Mouse (Mus musculus): Measurements from ENCODE around the gene Sectm1a. TPM values are rescaled to one million over a fixed set of nuclear protein-coding genes. Genes with fewer than 3 reads are reported as not detected.
A peak's percentile ranks its signal among the peaks of the same experiment; 100 is the strongest.

Gene Sectm1a
- polyA plus RNA-seq (2015; fragmentation: Nextera tagmentation; extraction: Ambion mirVana), result 0.29 TPM in 2 replicates

DNA sequence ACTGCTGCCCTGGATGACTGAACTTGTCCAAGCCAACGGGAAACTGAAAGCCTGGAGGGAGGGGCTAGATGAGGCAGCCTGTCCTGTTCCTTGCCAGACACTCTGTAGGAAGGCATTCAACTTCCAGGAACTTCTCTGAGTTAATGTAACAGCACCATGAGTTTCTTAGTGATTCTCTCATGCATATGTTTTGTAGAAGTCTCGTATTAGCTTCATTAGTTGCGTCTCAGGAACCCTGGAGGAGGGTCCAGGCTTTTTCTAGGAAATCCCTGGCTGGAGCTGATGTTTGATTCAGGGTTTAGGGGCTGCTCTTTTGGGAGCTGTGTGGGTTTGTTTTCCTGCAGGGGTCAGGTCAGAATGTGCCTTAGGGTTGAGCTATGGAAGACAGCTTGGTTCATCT lies at the start of gene Sectm1a:
Gene Sectm1a, minus strand, starts transcription at position 101 of the 400 bp plus-strand sequence.
- Histone ChIP-seq H3K4me1 (ENCODE audit: insufficient read depth, low read depth, low read length) (no peaks in the 10 kb centered on the region), H3K27ac (ENCODE audit: low read length) (no peak within 1 kb of the TSS), H3K36me3 (ENCODE audit: insufficient read depth, low read length) (no peaks in the 10 kb centered on the region), H3K27me3 (replicated peaks; ENCODE audit: insufficient read depth, low read length) (no peaks in the 10 kb centered on the region), H3K4me3 (ENCODE audit: low read depth, low read length) (no peak within 1 kb of the TSS), H3K9me3 (ENCODE audit: low read length) (no peaks in the 10 kb centered on the region), H3K4me2 (replicated peaks; ENCODE audit: low read depth, low read length) (no peak within 1 kb of the TSS), H3K9ac (replicated peaks; ENCODE audit: low read depth) (no peak within 1 kb of the TSS)
- DNase-seq (ENCODE audit: low spot score) (no peak), ATAC-seq (no peak)
- TF ChIP-seq EP300 (IDR thresholded peaks at IDR 0.05) (no peak), CTCF (IDR thresholded peaks at IDR 0.05) (no peak)
- WGBS, result 60% methylated on average over 3 of the region's 3 CpGs

DNA sequence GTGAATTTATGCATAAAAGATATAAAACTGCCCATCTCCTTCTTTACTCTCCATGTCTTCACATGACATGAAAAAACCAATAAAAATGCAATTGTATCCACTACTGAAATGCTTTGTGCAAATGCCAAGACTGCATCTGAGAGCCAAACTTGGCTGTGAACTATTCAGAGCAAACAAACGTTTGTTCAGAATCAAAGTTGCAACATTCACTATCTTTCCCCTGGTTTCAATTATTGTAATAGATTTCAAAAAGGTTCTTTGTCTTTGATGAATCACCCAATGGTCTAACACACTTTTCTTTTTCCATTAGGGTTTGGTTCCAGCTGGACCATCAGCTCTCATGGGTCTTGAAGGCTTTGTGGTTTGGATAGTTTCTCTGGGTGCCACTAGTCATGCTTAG lies 48.6 kb upstream of the Sectm1a start:
- no peak overlapping the region for H3K27ac ChIP-seq (ENCODE audit: low read length)
- 50% methylated on average over 1 of the region's 1 CpGs for WGBS
- H3K36me3 ChIP-seq (ENCODE audit: insufficient read depth, low read length), result no peaks in the 10 kb centered on the region
- peak; percentile 36 for DNase-seq (ENCODE audit: low spot score)
- H3K27me3 ChIP-seq (replicated peaks; ENCODE audit: insufficient read depth, low read length), result no peaks in the 10 kb centered on the region
- ATAC-seq, result no peak
- H3K9me3 ChIP-seq (ENCODE audit: low read length), result no peaks in the 10 kb centered on the region
- no peak overlapping the region for H3K4me2 ChIP-seq (replicated peaks; ENCODE audit: low read depth, low read length)
- TF ChIP-seq CTCF (IDR thresholded peaks at IDR 0.05) (no peak), EP300 (IDR thresholded peaks at IDR 0.05) (no peak)
- no peak overlapping the region for H3K9ac ChIP-seq (replicated peaks; ENCODE audit: low read depth)
- H3K4me1 ChIP-seq (ENCODE audit: insufficient read depth, low read depth, low read length), result no peaks in the 10 kb centered on the region
- no peak overlapping the region for H3K4me3 ChIP-seq (ENCODE audit: low read depth, low read length)

DNA sequence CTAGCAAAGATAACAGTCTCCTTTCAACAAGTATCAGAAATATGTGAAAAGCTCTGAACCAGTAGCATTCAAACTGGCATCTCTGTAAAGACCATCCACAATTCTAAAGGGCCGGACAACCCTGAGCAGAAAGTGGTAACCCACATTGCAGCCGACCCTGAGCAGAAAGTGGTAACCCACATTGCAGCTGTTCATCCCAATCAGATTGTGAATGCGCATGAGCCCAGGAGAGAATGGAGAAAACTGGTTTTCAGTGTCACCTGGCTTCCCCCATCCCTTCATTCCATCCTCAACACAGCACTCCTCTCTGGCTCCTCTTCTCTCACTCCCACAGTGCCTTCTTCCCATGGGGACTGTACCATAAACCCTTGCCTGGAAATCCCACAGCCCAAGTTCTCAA lies 46.4 kb upstream of the Sectm1a start:
- H3K4me2 ChIP-seq (replicated peaks; ENCODE audit: low read depth, low read length), result no peak overlapping the region
- no peaks in the 10 kb centered on the region for H3K9me3 ChIP-seq (ENCODE audit: low read length)
- no peak overlapping the region for H3K4me3 ChIP-seq (ENCODE audit: low read depth, low read length)
- no peak overlapping the region for H3K9ac ChIP-seq (replicated peaks; ENCODE audit: low read depth)
- ATAC-seq, result no peak
- H3K36me3 ChIP-seq (ENCODE audit: insufficient read depth, low read length), result no peaks in the 10 kb centered on the region
- H3K27me3 ChIP-seq (replicated peaks; ENCODE audit: insufficient read depth, low read length), result no peaks in the 10 kb centered on the region
- WGBS, result 90% methylated on average over 3 of the region's 3 CpGs
- H3K27ac ChIP-seq (ENCODE audit: low read length), result no peak overlapping the region
- no peaks in the 10 kb centered on the region for H3K4me1 ChIP-seq (ENCODE audit: insufficient read depth, low read depth, low read length)
- DNase-seq (ENCODE audit: low spot score), result no peak
- no peak for TF ChIP-seq EP300 (IDR thresholded peaks at IDR 0.05)
- no peak for TF ChIP-seq CTCF (IDR thresholded peaks at IDR 0.05)

DNA sequence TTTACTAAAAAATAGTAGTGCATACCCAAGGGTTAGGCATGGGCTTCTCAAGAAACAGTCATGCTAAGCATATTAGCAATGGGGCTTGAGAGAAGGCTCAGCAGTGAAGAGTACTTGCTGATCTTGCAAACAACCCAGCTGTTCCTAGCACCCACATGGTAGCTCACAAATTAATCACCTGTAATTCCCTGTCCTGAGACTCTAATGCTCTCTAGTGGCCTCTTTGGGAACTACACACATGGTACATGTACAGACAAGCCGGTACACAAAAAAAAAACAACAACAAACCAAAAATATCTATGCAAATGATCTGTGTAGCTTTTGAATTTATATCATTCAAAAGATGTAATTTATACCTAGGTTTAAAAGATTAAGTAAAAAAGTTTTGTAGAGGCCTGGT lies 45.4 kb upstream of the Sectm1a start:
- Histone ChIP-seq H3K4me1 (ENCODE audit: insufficient read depth, low read depth, low read length) (no peaks in the 10 kb centered on the region), H3K27ac (ENCODE audit: low read length) (no peak overlapping the region), H3K36me3 (ENCODE audit: insufficient read depth, low read length) (no peaks in the 10 kb centered on the region), H3K9ac (replicated peaks; ENCODE audit: low read depth) (no peak overlapping the region), H3K9me3 (ENCODE audit: low read length) (no peaks in the 10 kb centered on the region), H3K4me2 (replicated peaks; ENCODE audit: low read depth, low read length) (no peak overlapping the region), H3K27me3 (replicated peaks; ENCODE audit: insufficient read depth, low read length) (no peaks in the 10 kb centered on the region), H3K4me3 (ENCODE audit: low read depth, low read length) (no peak overlapping the region)
- peak; percentile 55 for TF ChIP-seq CTCF (IDR thresholded peaks at IDR 0.05)
- no peak for TF ChIP-seq EP300 (IDR thresholded peaks at IDR 0.05)
- DNase-seq (ENCODE audit: low spot score) (no peak), ATAC-seq (no peak)
- 85% methylated on average over 1 of the region's 1 CpGs for WGBS

DNA sequence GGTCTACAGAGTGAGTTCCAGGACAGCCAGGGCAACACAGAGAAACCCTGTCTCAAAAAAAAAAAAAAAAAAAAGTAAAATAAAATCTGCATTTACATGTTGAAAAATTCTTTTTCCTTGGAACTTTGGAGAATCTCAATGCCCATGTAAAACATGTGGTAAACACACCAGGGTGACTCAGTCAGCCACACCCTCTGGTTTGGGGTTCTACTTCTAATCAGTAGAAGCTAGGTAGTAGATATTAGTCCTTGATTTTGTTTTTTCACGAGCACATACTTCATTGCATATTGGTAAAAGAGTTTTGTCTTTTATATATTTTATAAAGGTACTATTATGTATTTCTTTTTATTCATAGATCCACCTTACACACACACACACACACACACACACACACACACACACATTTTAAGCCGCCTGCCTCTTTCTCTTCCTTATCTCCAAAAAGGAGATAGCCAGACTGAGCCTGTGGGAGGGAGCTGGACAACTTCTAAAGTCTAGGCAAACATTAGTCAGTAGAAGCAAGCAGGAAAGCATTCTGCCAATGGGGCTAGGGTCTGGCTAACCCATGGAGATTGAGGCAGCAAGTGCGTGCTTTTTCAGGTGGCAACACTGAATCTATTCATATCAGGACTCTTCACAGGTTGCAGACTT lies 44.6 kb upstream of the Sectm1a start:
- no peaks in the 10 kb centered on the region for H3K9me3 ChIP-seq (ENCODE audit: low read length)
- TF ChIP-seq EP300 (IDR thresholded peaks at IDR 0.05), result no peak
- TF ChIP-seq CTCF (IDR thresholded peaks at IDR 0.05), result no peak
- no peak overlapping the region for H3K4me2 ChIP-seq (replicated peaks; ENCODE audit: low read depth, low read length)
- DNase-seq (ENCODE audit: low spot score) (no peak), ATAC-seq (no peak)
- H3K4me3 ChIP-seq (ENCODE audit: low read depth, low read length), result no peak overlapping the region
- no peak overlapping the region for H3K9ac ChIP-seq (replicated peaks; ENCODE audit: low read depth)
- no peaks in the 10 kb centered on the region for H3K27me3 ChIP-seq (replicated peaks; ENCODE audit: insufficient read depth, low read length)
- 66% methylated on average over 3 of the region's 3 CpGs for WGBS
- no peak overlapping the region for H3K27ac ChIP-seq (ENCODE audit: low read length)
- H3K4me1 ChIP-seq (ENCODE audit: insufficient read depth, low read depth, low read length), result no peaks in the 10 kb centered on the region
- H3K36me3 ChIP-seq (ENCODE audit: insufficient read depth, low read length), result no peaks in the 10 kb centered on the region

DNA sequence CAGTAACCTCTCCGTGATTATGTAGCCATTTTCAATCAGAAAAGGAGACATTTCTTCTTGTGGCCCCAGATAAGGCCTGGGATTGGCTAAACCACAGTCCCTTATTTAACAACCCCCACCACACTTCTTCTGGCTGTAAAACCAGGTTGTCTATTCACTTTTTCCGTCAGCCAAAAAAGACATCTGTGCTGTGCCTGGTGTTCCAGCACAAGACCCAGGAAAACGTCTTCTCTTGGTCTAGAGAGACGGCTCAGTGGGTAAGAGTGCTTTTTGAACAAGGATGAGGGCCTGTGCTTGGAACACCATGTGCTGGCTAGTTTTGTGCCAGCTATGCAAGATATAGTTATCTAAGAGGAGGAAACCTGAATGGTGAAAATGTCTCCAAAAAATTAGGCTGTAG lies 42.4 kb upstream of the Sectm1a start:
- no peaks in the 10 kb centered on the region for H3K9me3 ChIP-seq (ENCODE audit: low read length)
- no peak overlapping the region for H3K27ac ChIP-seq (ENCODE audit: low read length)
- TF ChIP-seq CTCF (IDR thresholded peaks at IDR 0.05), result no peak
- TF ChIP-seq EP300 (IDR thresholded peaks at IDR 0.05), result no peak
- H3K4me3 ChIP-seq (ENCODE audit: low read depth, low read length), result no peak overlapping the region
- no peaks in the 10 kb centered on the region for H3K36me3 ChIP-seq (ENCODE audit: insufficient read depth, low read length)
- no peaks in the 10 kb centered on the region for H3K4me1 ChIP-seq (ENCODE audit: insufficient read depth, low read depth, low read length)
- H3K9ac ChIP-seq (replicated peaks; ENCODE audit: low read depth), result no peak overlapping the region
- H3K4me2 ChIP-seq (replicated peaks; ENCODE audit: low read depth, low read length), result no peak overlapping the region
- ATAC-seq (no peak), DNase-seq (ENCODE audit: low spot score) (no peak)
- WGBS, result 90% methylated on average over 4 of the region's 4 CpGs
- no peaks in the 10 kb centered on the region for H3K27me3 ChIP-seq (replicated peaks; ENCODE audit: insufficient read depth, low read length)
